Mouse (Mus musculus): Measurements from ENCODE around the gene Tuba1c. TPM values are rescaled to one million over a fixed set of nuclear protein-coding genes. Genes with fewer than 3 reads are reported as not detected.

Tuba1c gene
- polyA plus RNA-seq, 1 experiment: 12.6 TPM

DNA sequence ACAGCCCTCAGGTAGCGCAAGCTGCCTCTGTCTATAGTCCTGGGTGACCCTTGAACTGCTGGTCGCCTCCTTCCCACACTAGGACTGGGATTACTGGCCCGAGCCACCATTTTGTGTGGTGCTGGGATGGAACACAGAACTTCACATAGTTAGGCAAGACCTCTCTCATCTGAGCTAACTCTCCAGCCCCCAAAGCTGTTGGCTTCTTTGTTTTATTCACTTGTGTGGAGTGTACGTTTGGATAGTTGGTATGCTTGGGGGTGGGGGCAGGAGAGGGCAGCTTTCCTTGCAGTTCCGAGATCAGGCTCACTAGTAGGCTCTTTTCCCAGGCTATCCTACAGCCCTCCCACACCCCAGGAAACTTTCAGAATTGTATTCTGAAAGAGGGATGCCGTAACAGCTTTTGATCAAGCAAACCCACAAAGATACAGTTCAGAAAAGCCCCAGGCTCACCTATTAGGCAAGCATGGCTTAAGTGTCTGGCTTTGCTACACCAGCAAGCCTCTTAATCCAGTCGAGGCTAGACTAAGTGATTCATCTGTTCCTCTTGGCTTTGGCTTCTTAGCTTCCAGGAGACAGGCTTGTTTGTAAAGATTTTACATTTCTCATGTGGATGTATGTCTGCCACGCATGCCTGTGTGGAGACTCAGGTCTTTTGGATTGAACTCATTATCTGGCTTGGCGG is 2.5 kb downstream of the Tuba1c start:
- Histone ChIP-seq H3K9me3 (ENCODE audit: control insufficient read depth, low read length) (no peaks in the 10 kb centered on the region), H3K4me3 (replicated peaks) (peak overlapping the region; percentile 70), H3K27me3 (ENCODE audit: control insufficient read depth) (no peaks in the 10 kb centered on the region), H3K4me1 (ENCODE audit: control insufficient read depth) (peaks cover 64% of the 10 kb centered on the region), H3K36me3 (ENCODE audit: control insufficient read depth) (peaks cover 57% of the 10 kb centered on the region)
- no peak for TF ChIP-seq GATA1 (IDR thresholded peaks at IDR 0.05; ENCODE audit: low read length)
- TF ChIP-seq TAL1 (IDR thresholded peaks at IDR 0.05; ENCODE audit: low read length): no peak

DNA sequence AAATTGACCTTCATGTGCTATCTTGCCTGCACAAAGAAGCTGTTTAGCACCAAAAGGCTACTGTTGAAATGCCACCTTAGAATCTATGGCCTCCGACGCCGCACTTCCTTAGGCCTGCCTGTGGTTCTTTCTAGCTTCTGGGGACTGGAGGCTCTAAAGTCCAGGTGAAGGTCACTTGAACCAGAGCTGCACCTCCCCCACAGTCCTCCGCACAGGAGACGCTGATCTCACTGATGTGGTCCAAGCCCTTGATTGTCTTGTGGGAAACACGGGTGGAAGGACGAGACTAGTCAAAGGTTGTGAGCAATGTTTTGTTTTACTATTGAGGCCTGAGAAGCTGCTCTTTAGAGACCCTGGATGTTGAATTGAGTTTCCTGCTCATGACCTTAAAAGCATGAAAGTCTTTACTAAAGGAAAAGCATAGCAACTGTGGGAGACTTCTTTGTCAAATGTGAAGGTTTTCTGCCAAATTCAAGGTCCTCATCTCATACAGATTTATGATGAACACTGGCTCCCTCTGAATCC is 3.1 kb downstream of the Tuba1c start:
- peak overlapping the region; percentile 70 for H3K4me3 ChIP-seq (replicated peaks)
- no peaks in the 10 kb centered on the region for H3K27me3 ChIP-seq (ENCODE audit: control insufficient read depth)
- TF ChIP-seq GATA1 (IDR thresholded peaks at IDR 0.05; ENCODE audit: low read length): no peak
- TF ChIP-seq TAL1 (IDR thresholded peaks at IDR 0.05; ENCODE audit: low read length): no peak
- peaks cover 61% of the 10 kb centered on the region for H3K36me3 ChIP-seq (ENCODE audit: control insufficient read depth)
- H3K9me3 ChIP-seq (ENCODE audit: control insufficient read depth, low read length): no peaks in the 10 kb centered on the region
- H3K4me1 ChIP-seq (ENCODE audit: control insufficient read depth): peaks cover 61% of the 10 kb centered on the region

DNA sequence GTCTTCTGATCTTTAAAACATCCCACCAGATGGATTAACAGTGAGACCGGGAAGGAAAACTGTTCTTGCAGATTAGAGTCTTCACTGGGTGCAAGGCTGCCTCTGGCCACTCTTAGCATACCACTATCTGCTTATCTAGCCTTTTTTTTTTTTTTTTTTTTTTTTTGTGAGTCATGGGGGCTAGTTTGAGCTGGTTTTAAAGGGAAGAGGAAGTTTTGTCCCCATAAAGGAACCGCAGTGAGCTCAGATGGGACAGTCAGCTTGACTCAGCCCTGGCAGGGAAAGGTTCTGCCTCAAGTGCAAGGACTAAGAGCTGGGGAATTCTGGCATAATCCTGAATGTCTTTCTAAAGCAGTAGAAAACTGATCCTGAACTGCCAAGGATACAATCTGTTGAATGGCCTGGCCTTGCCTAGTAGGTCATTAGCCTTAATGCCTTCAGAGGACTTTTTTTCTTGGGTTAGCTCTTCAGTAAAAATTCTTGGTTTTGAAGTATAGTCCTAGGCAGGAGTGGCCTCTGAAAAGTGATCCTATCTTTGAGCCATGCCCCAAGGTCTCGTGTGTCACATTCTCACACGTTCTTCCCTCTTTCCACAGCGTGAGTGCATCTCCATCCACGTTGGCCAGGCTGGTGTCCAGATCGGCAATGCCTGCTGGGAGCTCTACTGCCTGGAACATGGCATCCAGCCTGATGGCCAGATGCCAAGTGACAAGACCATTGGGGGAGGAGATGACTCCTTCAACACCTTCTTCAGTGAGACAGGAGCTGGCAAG is 4.0 kb downstream of the Tuba1c start:
- Histone ChIP-seq H3K27me3 (ENCODE audit: control insufficient read depth) (no peaks in the 10 kb centered on the region), H3K9me3 (ENCODE audit: control insufficient read depth, low read length) (no peaks in the 10 kb centered on the region), H3K36me3 (ENCODE audit: control insufficient read depth) (peaks cover 70% of the 10 kb centered on the region), H3K4me3 (replicated peaks) (peak overlapping the region; percentile 70), H3K4me1 (ENCODE audit: control insufficient read depth) (peaks cover 53% of the 10 kb centered on the region)
- TF ChIP-seq GATA1 (IDR thresholded peaks at IDR 0.05; ENCODE audit: low read length): no peak
- no peak for TF ChIP-seq TAL1 (IDR thresholded peaks at IDR 0.05; ENCODE audit: low read length)

- TF ChIP-seq GATA1 (IDR thresholded peaks at IDR 0.05; ENCODE audit: low read length): no peak
- TF ChIP-seq TAL1 (IDR thresholded peaks at IDR 0.05; ENCODE audit: low read length): no peak
These were observed 5.7 kb downstream of the Tuba1c start for GRCm38 (mm10) chr15:99035431-99035830.

DNA sequence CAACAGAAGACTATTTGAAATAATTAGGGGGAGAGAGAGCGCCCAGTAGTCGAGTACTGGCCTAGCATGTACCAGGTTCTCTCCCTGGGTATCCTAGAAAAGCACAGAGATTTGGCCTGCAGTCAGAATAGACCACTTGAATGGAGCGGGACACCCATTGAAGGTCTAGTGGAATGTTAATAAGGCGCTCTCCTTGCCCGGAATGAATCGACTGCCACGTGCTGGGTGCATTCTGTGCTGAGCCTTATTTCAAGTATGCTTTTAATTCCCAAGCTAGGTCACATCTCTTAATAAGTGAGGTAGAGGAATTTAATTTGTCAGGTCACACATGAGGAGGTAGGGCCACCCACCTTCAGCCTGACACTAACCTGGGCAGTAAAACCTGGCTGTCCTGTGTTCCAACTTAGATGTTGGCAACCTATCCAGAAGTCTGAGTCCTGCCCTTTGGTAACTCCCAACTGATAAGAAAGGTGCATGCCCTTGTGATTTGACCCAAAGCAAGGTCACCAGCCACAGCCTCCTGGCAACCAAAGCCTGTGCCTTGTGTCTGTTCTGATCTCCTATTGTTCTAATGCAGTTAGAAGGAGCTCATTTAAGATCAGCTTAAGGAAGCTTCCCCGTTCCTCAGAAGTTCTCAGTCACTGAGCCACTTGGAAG is 6.7 kb downstream of the Tuba1c start:
- H3K4me3 ChIP-seq (replicated peaks): no peak overlapping the region

More at GRCm38 (mm10) chr15:99035431-99035830, 5.7 kb downstream of the Tuba1c start:
- H3K4me1 ChIP-seq (ENCODE audit: control insufficient read depth): peaks cover 52% of the 10 kb centered on the region
- H3K4me3 ChIP-seq (replicated peaks): no peak overlapping the region
- H3K36me3 ChIP-seq (ENCODE audit: control insufficient read depth): peaks cover 84% of the 10 kb centered on the region
- no peaks in the 10 kb centered on the region for H3K27me3 ChIP-seq (ENCODE audit: control insufficient read depth)
- H3K9me3 ChIP-seq (ENCODE audit: control insufficient read depth, low read length): no peaks in the 10 kb centered on the region

DNA sequence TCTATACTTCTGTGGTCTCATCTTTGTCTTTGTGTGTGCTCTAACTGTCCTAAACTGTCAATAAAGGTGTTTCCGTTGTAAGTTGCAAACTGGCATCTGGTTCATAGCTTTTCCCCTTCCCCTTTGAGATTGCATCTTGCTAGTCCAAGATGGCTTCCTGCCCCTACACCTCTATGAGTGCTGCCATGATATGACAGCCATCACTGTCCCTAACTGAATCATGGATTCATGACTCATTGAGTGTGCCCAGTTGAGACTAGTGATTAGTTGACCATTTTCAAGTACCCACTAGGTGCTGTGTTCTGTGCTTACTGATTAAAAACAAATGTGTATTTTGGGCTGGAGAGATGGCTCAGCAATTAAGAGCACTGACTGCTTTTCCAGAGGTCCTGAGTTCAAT is 8.3 kb downstream of the Tuba1c start:
- no peaks in the 10 kb centered on the region for H3K9me3 ChIP-seq (ENCODE audit: control insufficient read depth, low read length)
- H3K4me3 ChIP-seq (replicated peaks): no peak overlapping the region
- H3K27me3 ChIP-seq (ENCODE audit: control insufficient read depth): peaks cover 7% of the 10 kb centered on the region
- peaks cover 42% of the 10 kb centered on the region for H3K4me1 ChIP-seq (ENCODE audit: control insufficient read depth)
- peaks cover 64% of the 10 kb centered on the region for H3K36me3 ChIP-seq (ENCODE audit: control insufficient read depth)
- TF ChIP-seq GATA1 (IDR thresholded peaks at IDR 0.05; ENCODE audit: low read length) (no peak), TAL1 (IDR thresholded peaks at IDR 0.05; ENCODE audit: low read length) (no peak)

More for the DNA sequence above, 6.7 kb downstream of the Tuba1c start:
- Histone ChIP-seq H3K27me3 (ENCODE audit: control insufficient read depth) (peaks cover under 1% of the 10 kb centered on the region; the same call in 1 of the 2 replicates), H3K36me3 (ENCODE audit: control insufficient read depth) (peaks cover 80% of the 10 kb centered on the region), H3K4me1 (ENCODE audit: control insufficient read depth) (peaks cover 54% of the 10 kb centered on the region), H3K9me3 (ENCODE audit: control insufficient read depth, low read length) (no peaks in the 10 kb centered on the region)
- no peak for TF ChIP-seq TAL1 (IDR thresholded peaks at IDR 0.05; ENCODE audit: low read length)
- TF ChIP-seq GATA1 (IDR thresholded peaks at IDR 0.05; ENCODE audit: low read length): no peak

- peaks cover 56% of the 10 kb centered on the region for H3K36me3 ChIP-seq (ENCODE audit: control insufficient read depth)
- TF ChIP-seq GATA1 (IDR thresholded peaks at IDR 0.05; ENCODE audit: low read length) (no peak), TAL1 (IDR thresholded peaks at IDR 0.05; ENCODE audit: low read length) (no peak)
- peaks cover 34% of the 10 kb centered on the region for H3K4me1 ChIP-seq (ENCODE audit: control insufficient read depth)
- H3K27me3 ChIP-seq (ENCODE audit: control insufficient read depth): peaks cover 7% of the 10 kb centered on the region
- H3K4me3 ChIP-seq (replicated peaks): no peak overlapping the region
- no peaks in the 10 kb centered on the region for H3K9me3 ChIP-seq (ENCODE audit: control insufficient read depth, low read length)
These were observed 9.1 kb downstream of the Tuba1c start for GRCm38 (mm10) chr15:99038797-99039196.

GRCm38 (mm10) chr15:99039306-99039705 is 9.6 kb downstream of the Tuba1c start:
- TF ChIP-seq GATA1 (IDR thresholded peaks at IDR 0.05; ENCODE audit: low read length): no peak
- no peak for TF ChIP-seq TAL1 (IDR thresholded peaks at IDR 0.05; ENCODE audit: low read length)
- H3K4me1 ChIP-seq (ENCODE audit: control insufficient read depth): peaks cover 33% of the 10 kb centered on the region
- H3K9me3 ChIP-seq (ENCODE audit: control insufficient read depth, low read length): no peaks in the 10 kb centered on the region
- no peak overlapping the region for H3K4me3 ChIP-seq (replicated peaks)
- peaks cover 7% of the 10 kb centered on the region for H3K27me3 ChIP-seq (ENCODE audit: control insufficient read depth)
- peaks cover 53% of the 10 kb centered on the region for H3K36me3 ChIP-seq (ENCODE audit: control insufficient read depth)

Data from erythroblast, embryonic 14.5 days (primary cell).